Mouse (Mus musculus) mammary gland, adult 2 months (tissue): Measurements from ENCODE around the gene Noxred1. TPM values are rescaled to one million over a fixed set of nuclear protein-coding genes. Genes with fewer than 3 reads are reported as not detected.

Experiments used
- polyA plus RNA-seq: library from polyadenylated mRNA; depleted of rRNA; stranded (reverse); fragments of >200 nt; gene quantifications from 2 replicates; pipeline ENCODE4 v1.2.3, GENCODE M21; 2012; ENCODE audit warnings: low replicate concordance; rRNA removed

Noxred1 gene
- polyA plus RNA-seq: 0.73 and 1.2 TPM in 2 replicates

DNA sequence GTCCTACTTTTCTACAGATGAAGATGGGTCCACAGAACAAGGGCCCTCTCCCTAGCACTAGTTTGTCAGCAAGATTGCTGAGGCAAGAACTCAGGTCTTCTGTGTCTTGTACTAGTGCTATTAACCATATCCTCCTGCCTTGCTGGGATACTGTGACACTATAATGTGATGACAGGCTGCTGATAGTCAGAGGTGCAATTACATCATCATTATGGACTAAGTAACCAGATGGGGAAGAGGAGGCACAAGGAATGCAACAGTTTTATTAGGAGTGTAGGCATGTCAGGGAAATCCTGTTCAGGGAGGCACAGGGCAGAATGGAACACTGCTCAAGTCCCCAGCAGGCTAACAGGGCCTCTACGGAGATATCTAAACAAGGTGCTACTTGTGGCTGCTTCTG, at the start of gene Noxred1:
Gene Noxred1, minus strand, starts transcription at position 101 of the 400 bp plus-strand sequence.

DNA sequence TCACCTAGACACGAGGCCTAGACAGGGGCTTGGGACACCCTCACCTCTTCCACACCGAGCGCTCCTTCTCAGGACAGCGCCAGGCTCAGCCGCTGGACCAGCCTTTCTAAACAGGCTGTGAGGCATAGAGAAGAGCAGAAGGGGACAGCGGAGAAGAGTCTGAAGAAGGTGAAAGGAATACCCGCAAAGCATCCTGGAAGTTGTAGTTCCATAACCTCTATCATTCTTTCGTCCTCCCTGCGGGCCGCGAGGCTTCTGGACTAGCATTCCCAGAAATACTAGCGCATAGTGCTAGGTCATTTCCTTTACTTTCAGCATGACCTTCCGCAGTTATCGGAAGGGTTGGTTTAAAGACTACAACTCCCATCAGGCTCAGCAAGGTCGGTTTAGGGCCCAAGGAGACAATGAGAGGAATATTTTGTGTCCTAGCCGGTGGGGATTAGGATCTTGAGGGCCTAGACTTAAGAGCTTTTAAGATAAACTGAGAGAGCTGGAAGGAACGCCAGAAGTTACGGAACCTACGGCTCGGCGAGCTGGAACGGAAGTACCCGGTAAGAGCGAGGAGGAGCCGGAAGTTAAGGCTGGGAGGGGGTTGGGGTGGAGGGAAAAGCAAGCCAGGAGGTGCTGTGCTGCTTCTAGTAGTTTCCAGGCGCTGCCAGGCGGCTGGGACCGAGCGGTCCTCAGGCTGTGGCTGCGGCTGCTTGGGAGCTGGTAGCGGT, 27.7 kb upstream of the Noxred1 start, which contains the start of the genes Vipas39 and Ahsa1:
Gene Vipas39, minus strand, starts transcription at position 149 of the 719 bp plus-strand sequence.
Gene Ahsa1, plus strand, starts transcription at position 372 of the 719 bp plus-strand sequence.

DNA sequence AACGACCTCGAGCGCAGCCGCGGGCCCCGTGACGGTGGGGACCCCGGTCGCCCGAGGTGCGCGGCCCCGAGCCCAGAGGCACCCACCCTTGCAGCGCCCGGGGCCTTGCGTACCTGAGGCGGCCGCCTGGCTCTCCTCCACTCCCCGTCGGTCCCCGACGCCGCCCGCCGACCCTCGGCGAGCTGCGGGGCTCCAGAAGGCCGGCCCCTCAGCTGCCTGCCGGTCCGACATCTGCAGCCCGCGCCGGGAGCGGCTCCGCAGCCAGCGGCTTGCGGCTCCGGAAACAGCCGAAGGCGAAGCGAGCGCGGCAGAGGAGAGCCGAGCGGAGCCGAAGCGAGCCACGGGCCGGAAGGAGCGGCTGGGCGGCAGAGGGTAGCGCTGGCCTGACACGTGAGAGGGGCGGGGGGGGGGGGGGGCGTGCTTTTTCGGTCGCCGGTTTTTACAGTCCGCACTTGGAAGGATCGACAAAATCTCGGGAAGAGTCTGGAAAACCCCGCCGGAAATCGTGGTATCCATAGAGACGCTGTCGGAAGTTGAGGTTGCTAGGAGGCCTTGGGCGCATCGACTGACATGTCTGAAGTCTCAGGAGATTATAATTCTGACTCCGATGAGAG, 38.5 kb downstream of the Noxred1 start, which contains the start of gene Tmed8:
Gene Tmed8, minus strand, starts transcription at position 482 of the 614 bp plus-strand sequence.

DNA sequence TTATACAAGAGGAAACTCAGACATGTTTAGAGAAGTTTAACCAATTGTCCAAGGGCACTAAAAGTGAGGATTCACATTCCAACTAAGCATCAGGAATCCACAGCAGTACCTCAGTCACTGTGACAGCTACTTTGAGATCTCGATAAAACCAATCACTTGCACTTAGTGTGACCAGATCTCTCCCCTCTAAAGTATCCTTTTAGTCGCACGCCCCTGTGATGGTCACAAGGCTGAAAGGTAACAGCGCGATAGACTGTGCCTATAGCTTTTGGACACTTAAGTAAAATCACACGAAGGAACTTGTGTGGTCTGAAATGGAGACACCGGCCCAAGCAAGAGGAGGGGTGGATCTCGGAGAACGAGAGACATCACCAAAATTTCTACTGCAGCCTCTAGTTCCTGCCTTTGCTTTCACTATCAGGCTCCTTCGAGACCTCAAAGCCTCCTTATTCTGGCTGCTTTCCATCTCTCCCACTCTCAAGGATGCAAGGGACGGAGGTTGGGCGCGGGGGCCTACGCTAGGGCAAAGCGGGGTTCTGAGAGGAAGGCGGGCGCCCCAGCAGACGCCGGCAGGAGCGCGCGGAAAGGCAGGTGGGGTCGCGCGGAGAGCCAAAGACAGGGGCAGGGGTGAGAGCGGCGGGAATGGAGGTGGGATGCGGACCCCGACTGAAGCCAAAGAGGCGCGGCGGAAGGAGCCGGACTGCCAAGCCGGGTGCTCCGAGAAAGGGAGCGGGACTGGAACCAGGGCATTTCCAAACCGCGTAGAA, 39.1 kb downstream of the Noxred1 start, which contains the start of gene Samd15:
Gene Samd15, plus strand, starts transcription at position 518 of the 767 bp plus-strand sequence.

Other genes with a start within 250 kb of the Noxred1 start
- gene Zdhhc22, start 248.3 kb downstream of the Noxred1 start, polyA plus RNA-seq: not detected in 2 replicates
- 0.04 and 0.14 TPM in 2 replicates for gene Tmem63c, start 217.4 kb downstream of the Noxred1 start, polyA plus RNA-seq
- gene Ngb, start 136.2 kb downstream of the Noxred1 start, polyA plus RNA-seq: 0.45 and 0.52 TPM in 2 replicates
- 350 and 667 TPM in 2 replicates for gene Gstz1, start 91.6 kb downstream of the Noxred1 start, polyA plus RNA-seq
- 11.8 and 20.6 TPM in 2 replicates for gene Pomt2, start 90.8 kb downstream of the Noxred1 start, polyA plus RNA-seq
- gene Samd15, start 39.0 kb downstream of the Noxred1 start, polyA plus RNA-seq: not detected in 2 replicates
- gene Tmed8, start 38.3 kb downstream of the Noxred1 start, polyA plus RNA-seq: 5.1 and 8.2 TPM in 2 replicates
- 21.4 and 56.2 TPM in 2 replicates for gene Vipas39, start 27.5 kb upstream of the Noxred1 start, polyA plus RNA-seq
- 34.0 and 47.0 TPM in 2 replicates for gene Ahsa1, start 27.7 kb upstream of the Noxred1 start, polyA plus RNA-seq
- gene Ism2, start 61.0 kb upstream of the Noxred1 start, polyA plus RNA-seq: 0.62 and 1.4 TPM in 2 replicates
- 6.3 and 12.0 TPM in 2 replicates for gene Sptlc2, start 149.6 kb upstream of the Noxred1 start, polyA plus RNA-seq
- gene Slirp, start 205.2 kb upstream of the Noxred1 start, polyA plus RNA-seq: 6.1 and 22.0 TPM in 2 replicates
- 16.1 and 18.7 TPM in 2 replicates for gene Alkbh1, start 205.3 kb upstream of the Noxred1 start, polyA plus RNA-seq
- gene Snw1, start 233.5 kb upstream of the Noxred1 start, polyA plus RNA-seq: 6.1 and 12.5 TPM in 2 replicates